Mouse (Mus musculus) heart, embryonic 14.5 days (tissue): ENCODE measurements around the gene Cars2. TPM values are rescaled to one million over a fixed set of nuclear protein-coding genes. Genes with fewer than 3 reads are reported as not detected.
"Not testable (repeated sequence)": the region's sequence is repeated elsewhere in the genome, so short reads cannot be mapped to it uniquely, and the experiment has no call there.

Experiments
- ATAC-seq: fragments of 200-750 bp; cut with Nextera tagmentation; 2 replicates; pipeline ENCODE4 v1.8.0; 2017; ENCODE audit warnings: low read depth, moderate TSS enrichment; ENCODE audit not compliant: insufficient number of reproducible peaks, insufficient read depth, low FRiP score
- H3K27ac ChIP-seq, 2 experiments: fragments of 200-500 bp in 1 of 2; fragments of 300-500 bp in 1 of 2; sonication (generic) in 1 of 2; replicated peaks in 1 of 2; 2 replicates each; pipeline ENCODE4 v1.5.1; 2012 to 2014; ENCODE audit warnings: low read depth in 2 of 2, low read length in 2 of 2, control low read depth in 1 of 2, mild to moderate bottlenecking in 1 of 2, mixed read lengths in 1 of 2; ENCODE audit not compliant: control insufficient read depth in 1 of 2, insufficient read depth in 1 of 2
- H3K27me3 ChIP-seq: fragments of 300-500 bp; sonication (generic); 2 replicates; pipeline ENCODE4 v1.6.1; 2014; ENCODE audit warnings: mild to moderate bottlenecking, low read length, control low read depth; ENCODE audit not compliant: control insufficient read depth, insufficient read depth
- H3K36me3 ChIP-seq: fragments of 300-500 bp; sonication (generic); 2 replicates; pipeline ENCODE4 v1.6.1; 2014; ENCODE audit warnings: mild to moderate bottlenecking, control low read depth, low read length, mixed read lengths; ENCODE audit not compliant: control insufficient read depth, insufficient read depth
- H3K4me1 ChIP-seq, 2 experiments: fragments of 200-500 bp in 1 of 2; fragments of 300-500 bp in 1 of 2; sonication (generic) in 1 of 2; 2 replicates each; pipeline ENCODE4 v1.6.1; 2012 to 2014; ENCODE audit warnings: low read length in 2 of 2, control low read depth in 1 of 2, mixed read lengths in 1 of 2; ENCODE audit not compliant: control insufficient read depth in 2 of 2, insufficient read depth in 2 of 2
- H3K4me2 ChIP-seq: fragments of 300-500 bp; sonication (generic); 2 replicates; pipeline ENCODE4 v1.6.1; 2014; ENCODE audit warnings: mild to moderate bottlenecking, low read length
- H3K4me3 ChIP-seq, 2 experiments: fragments of 200-500 bp in 1 of 2; fragments of 300-500 bp in 1 of 2; sonication (generic) in 1 of 2; 2 replicates each; pipeline ENCODE4 v1.5.1; 2012 to 2014; ENCODE audit warnings: low read length in 2 of 2, mild to moderate bottlenecking in 2 of 2, control low read depth in 1 of 2, low read depth in 1 of 2, moderate library complexity in 1 of 2; ENCODE audit not compliant: control insufficient read depth in 1 of 2, insufficient read depth in 1 of 2
- H3K9ac ChIP-seq: fragments of 300-500 bp; sonication (generic); 2 replicates; pipeline ENCODE4 v1.6.1; 2014; ENCODE audit warnings: mild to moderate bottlenecking, low read length
- H3K9me3 ChIP-seq: fragments of 300-500 bp; sonication (generic); 2 replicates; pipeline ENCODE4 v1.6.1; 2016; ENCODE audit warnings: low read length, control low read depth; ENCODE audit not compliant: control insufficient read depth
- WGBS: fragments of 180-500 bp; shearing (Covaris S2); extraction: QIAGEN DNeasy Blood & Tissue Kit; methylation state at CpG from one replicate; pipeline ENCODE4 v1.1.7; 2014; 5-methylcytosine and 5-hydroxymethylcytosine counted together
- polyA plus RNA-seq: library from polyadenylated mRNA; unstranded; fragments of >200 nt; fragmentation: Nextera tagmentation; extraction: Ambion mirVana; gene quantifications from 2 replicates; pipeline ENCODE4 v1.2.1, GENCODE M21; 2014

Cars2 gene
- polyA plus RNA-seq, 1 experiment from 2014 or later = 31.1 TPM

GRCm38 (mm10) chr8:11469095-11469494, 81.5 kb downstream of the Cars2 start:
- no peak overlapping the region for H3K9ac ChIP-seq
- H3K4me1 ChIP-seq = peaks cover 11 to 43% of the 10 kb centered on the region in 2 experiments
- no peak for ATAC-seq
- no peak overlapping the region for H3K4me3 ChIP-seq
- H3K27me3 ChIP-seq = no peaks in the 10 kb centered on the region
- H3K36me3 ChIP-seq = peaks cover 4% of the 10 kb centered on the region; the same call in 1 of the 2 replicates
- no peak overlapping the region for H3K4me2 ChIP-seq
- H3K27ac ChIP-seq = 0 out of 4 replicates have a peak overlapping the region, but pooled peaks of 1 of the 2 experiments have one; percentile 15
- 7% methylated on average over 3 of the region's 3 CpGs for WGBS
- no peaks in the 10 kb centered on the region for H3K9me3 ChIP-seq

DNA sequence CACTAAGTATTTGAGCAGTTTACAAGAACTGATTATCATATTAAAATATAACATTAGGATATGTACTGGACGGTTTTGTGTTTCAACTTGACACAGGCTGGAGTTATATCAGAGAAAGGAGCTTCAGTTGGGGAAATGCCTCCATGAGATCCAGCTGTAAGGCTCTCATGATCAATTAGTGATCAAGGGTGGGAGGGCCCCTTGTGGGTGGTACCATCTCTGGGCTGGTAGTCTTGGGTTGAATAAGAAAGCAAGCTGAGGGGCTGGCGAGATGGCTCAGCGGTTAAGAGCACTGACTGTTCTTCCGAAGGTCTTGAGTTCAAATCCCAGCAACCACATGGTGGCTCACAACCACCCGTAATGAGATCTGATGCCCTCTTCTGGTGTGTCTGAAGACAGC, 84.1 kb downstream of the Cars2 start:
- not testable (repeated sequence) for ATAC-seq, H3K36me3 ChIP-seq, H3K4me2 ChIP-seq, H3K27me3 ChIP-seq, H3K4me3 ChIP-seq, H3K27ac ChIP-seq, H3K9me3 ChIP-seq, H3K9ac ChIP-seq
- 90% methylated on average over 4 of the region's 5 CpGs for WGBS
- peaks cover 17 to 37% of the 10 kb centered on the region in 2 experiments for H3K4me1 ChIP-seq

GRCm38 (mm10) chr8:11465619-11466018, 85.0 kb downstream of the Cars2 start:
- H3K4me1 ChIP-seq = peaks cover 19 to 40% of the 10 kb centered on the region in 2 experiments
- H3K27ac ChIP-seq = no peak overlapping the region
- H3K4me2 ChIP-seq = no peak overlapping the region
- no peak overlapping the region for H3K9ac ChIP-seq
- no peak overlapping the region for H3K4me3 ChIP-seq
- no peaks in the 10 kb centered on the region for H3K27me3 ChIP-seq
- H3K9me3 ChIP-seq = no peaks in the 10 kb centered on the region
- H3K36me3 ChIP-seq = peaks cover 4% of the 10 kb centered on the region; the same call in 1 of the 2 replicates
- no peak for ATAC-seq
- WGBS = 90% methylated on average over 4 of the region's 4 CpGs

- no peaks in the 10 kb centered on the region for H3K27me3 ChIP-seq
- no peaks in the 10 kb centered on the region for H3K9me3 ChIP-seq
- peaks cover 19 to 40% of the 10 kb centered on the region in 2 experiments for H3K4me1 ChIP-seq
- H3K27ac ChIP-seq = no peak overlapping the region
- H3K4me2 ChIP-seq = no peak overlapping the region
- WGBS = 61% methylated on average over 3 of the region's 3 CpGs
- H3K36me3 ChIP-seq = peaks cover 4% of the 10 kb centered on the region; the same call in 1 of the 2 replicates
- H3K4me3 ChIP-seq = no peak overlapping the region
- no peak for ATAC-seq
- H3K9ac ChIP-seq = no peak overlapping the region
These were observed 85.9 kb downstream of the Cars2 start for GRCm38 (mm10) chr8:11464707-11464964.

Other genes starting within 250 kb of the Cars2 start
- 77.7 and 80.3 TPM in 2 replicates for gene Col4a2, start 238.0 kb downstream of the Cars2 start, polyA plus RNA-seq
- gene Col4a1, start 238.0 kb downstream of the Cars2 start, polyA plus RNA-seq = 250 and 253 TPM in 2 replicates
- 39.3 and 39.7 TPM in 2 replicates for gene Rab20, start 72.1 kb downstream of the Cars2 start, polyA plus RNA-seq
- 74.5 and 82.8 TPM in 2 replicates for gene Naxd, start 53.3 kb downstream of the Cars2 start, polyA plus RNA-seq
- 25.7 and 26.6 TPM in 2 replicates for gene Ing1, start 4.8 kb upstream of the Cars2 start, polyA plus RNA-seq
- gene Ankrd10, start 85.0 kb upstream of the Cars2 start, polyA plus RNA-seq = 69.1 and 73.8 TPM in 2 replicates
- gene 1700016D06Rik, start 150.3 kb upstream of the Cars2 start, polyA plus RNA-seq = not detected in 2 replicates
- 67.5 and 72.1 TPM in 2 replicates for gene Arhgef7, start 176.9 kb upstream of the Cars2 start, polyA plus RNA-seq